Mouse (Mus musculus) yolk sac, embryonic 10.5 days (tissue): ENCODE results near the gene Nek9.

ENCODE experiments used
- DNase-seq: peaks from one replicate; pipeline ENCODE4 v3.0.0-alpha.2; 2017; ENCODE audit warnings: low spot score

The Nek9 gene

GRCm38 (mm10) chr12:85263190-85263589 is 76.0 kb downstream of the Nek9 start:
- DNase-seq, result no peak

GRCm38 (mm10) chr12:85262489-85262888 is 76.7 kb downstream of the Nek9 start:
- DNase-seq, result no peak

GRCm38 (mm10) chr12:85257008-85257639 is 82.0 kb downstream of the Nek9 start:
- DNase-seq, result no peak

GRCm38 (mm10) chr12:85256074-85256751 is 82.9 kb downstream of the Nek9 start:
- no peak for DNase-seq

- no peak for DNase-seq
These were observed 87.1 kb downstream of the Nek9 start for GRCm38 (mm10) chr12:85252083-85252482.
